Mouse (Mus musculus): ENCODE results near the gene Mylk4.

GRCm38 (mm10) chr13:32690279-32690678, 93.5 kb downstream of the Mylk4 start:
- no peak for TF ChIP-seq EP300 (IDR thresholded peaks at IDR 0.05; ENCODE audit: low read depth)
- no peak for TF ChIP-seq CTCF (IDR thresholded peaks at IDR 0.05; ENCODE audit: low read depth)
